Comparison of ENCODE assay signal across 19 mouse cellular contexts in genomic region chr2:65695061-65695460, GRCm38 (mm10).
DNase-seq lines count a peak whose midpoint lies in the region; ATAC-seq lines count a peak whose summit lies in the region.
"Had no signal": no experiment of that assay in that cellular context is flagged by ENCODE, and none has a peak within 500 bp of the region (broad histone marks: within the 10 kb centered on the region; RNA-seq: fewer than 3 reads in every experiment).

No protein-coding gene starts in this region.

- no peaks in the 10 kb centered on the region for H3K36me3 ChIP-seq in intestine, embryonic 16.5 days (ENCODE audit: control insufficient read depth, insufficient read depth, low read length)
- H3K36me3 ChIP-seq: embryonic facial prominence, embryonic 13.5 days; forebrain, embryonic 12.5 days; G1E; heart, embryonic 13.5 days had no signal

- no peak overlapping the region for H3K4me3 ChIP-seq in intestine, embryonic 16.5 days (ENCODE audit: low read length)
- H3K4me3 ChIP-seq: embryonic facial prominence, embryonic 13.5 days; forebrain, embryonic 12.5 days; heart, embryonic 13.5 days; hindbrain, embryonic 15.5 days had no signal

- H3K27ac ChIP-seq in intestine, embryonic 16.5 days (ENCODE audit: low read length): no peak overlapping the region
- H3K27ac ChIP-seq: embryonic facial prominence, embryonic 13.5 days; forebrain, embryonic 12.5 days; heart, embryonic 13.5 days; hindbrain, embryonic 15.5 days; kidney, postnatal 0 days had no signal

- no peak overlapping the region for H3K4me2 ChIP-seq in intestine, embryonic 16.5 days (ENCODE audit: low read depth, low read length)
- H3K4me2 ChIP-seq: embryonic facial prominence, embryonic 13.5 days; forebrain, embryonic 12.5 days; heart, embryonic 13.5 days; hindbrain, embryonic 15.5 days had no signal

- no peaks in the 10 kb centered on the region for H3K27me3 ChIP-seq in intestine, embryonic 16.5 days (replicated peaks; ENCODE audit: control insufficient read depth, insufficient read depth, low read length)
- H3K27me3 ChIP-seq: embryonic facial prominence, embryonic 13.5 days; forebrain, embryonic 12.5 days; heart, embryonic 13.5 days; hindbrain, embryonic 15.5 days had no signal

- H3K4me1 ChIP-seq in intestine, embryonic 16.5 days (ENCODE audit: control insufficient read depth, insufficient read depth, low read length): no peaks in the 10 kb centered on the region
- H3K4me1 ChIP-seq: forebrain, embryonic 12.5 days; heart, embryonic 13.5 days; hindbrain, embryonic 15.5 days had no signal

- 83% methylated on average over 7 of the region's 7 CpGs for WGBS in intestine, embryonic 16.5 days

- H3K9ac ChIP-seq in intestine, embryonic 16.5 days (ENCODE audit: low read depth, low read length): no peak overlapping the region
- H3K9ac ChIP-seq: embryonic facial prominence, embryonic 13.5 days; forebrain, embryonic 12.5 days; heart, embryonic 13.5 days; hindbrain, embryonic 15.5 days had no signal

- no peak for ATAC-seq in intestine, embryonic 16.5 days
- ATAC-seq: forebrain, embryonic 16.5 days had no signal

- H3K9me3 ChIP-seq in intestine, embryonic 16.5 days (ENCODE audit: control insufficient read depth, low read length): no peaks in the 10 kb centered on the region
- H3K9me3 ChIP-seq: embryonic facial prominence, embryonic 13.5 days; forebrain, embryonic 12.5 days; heart, embryonic 13.5 days; hindbrain, embryonic 15.5 days had no signal

- DNase-seq in ES-CJ7 (ENCODE audit: low read depth, low spot score): peak; percentile 40
- peak; percentile 49 for DNase-seq in R1 (ENCODE audit: low read depth, low spot score)
- peak; percentile 68 to 84 for DNase-seq in cerebellum, adult 18-20 months
- peak; percentile 85 for DNase-seq in cerebellum, adult 9-11 months
- no peak for DNase-seq in adrenal gland, adult (ENCODE audit: inconsistent age in 2 of 2, low spot score in 1 of 2)
- no peak for DNase-seq in testis, postnatal 14 days (ENCODE audit: low spot score)
- DNase-seq: adrenal gland, postnatal 10 days; gastrocnemius, postnatal 10 days; heart, postnatal 36 days; kidney, adult 11 months; kidney, adult 9 months had no signal

Comparison
In these comparisons a context has a peak if more than half of its experiments do, and no peak if none do; other contexts are left out.
1. DNase-seq: peak in ES-CJ7 (single experiment), R1 (single experiment), cerebellum, adult 18-20 months (2 of 2) and cerebellum, adult 9-11 months (single experiment); none in adrenal gland, adult (0 of 2) and testis, postnatal 14 days (single experiment).